Mouse (Mus musculus): ENCODE measurements at regions not wholly inside any gene's neighbourhood (a gene's known extent, or its start where the extent isn't known, plus 50 kb on each side); places are given as distances from the start of the nearest gene placed in this dataset.

- ATAC-seq (ENCODE audit: insufficient read depth) (no peak), DNase-seq (ENCODE audit: low read depth in 3 of 3, low spot score in 3 of 3) (no peak)
- Histone ChIP-seq H3K27me3 (ENCODE audit: control insufficient read depth, insufficient read depth, low read length) (no peaks in the 10 kb centered on the region), H3K9ac (replicated peaks) (no peak overlapping the region), H3K9me3 (ENCODE audit: control insufficient read depth, low read length) (no peaks in the 10 kb centered on the region), H3K4me1 (replicated peaks; ENCODE audit: control insufficient read depth in 2 of 2, insufficient read depth in 2 of 2, low read length in 1 of 2) (no peaks in the 10 kb centered on the region), H3K27ac (no peak overlapping the region), H3K4me2 (ENCODE audit: low read depth) (no peak overlapping the region), H3K36me3 (replicated peaks; ENCODE audit: control insufficient read depth, insufficient read depth, low read depth) (no peaks in the 10 kb centered on the region), H3K4me3 (ENCODE audit: insufficient read depth in 1 of 2, low read depth in 2 of 2, low read length in 2 of 2) (no peak overlapping the region)
- TF ChIP-seq EP300 (IDR thresholded peaks at IDR 0.05; ENCODE audit: low read depth) (no peak), CTCF (IDR thresholded peaks at IDR 0.05; ENCODE audit: low read depth) (no peak)
- 69% methylated on average over 5 of the region's 5 CpGs for WGBS (ENCODE audit: insufficient replicate concordance)
Observed at GRCm38 (mm10) chr10:37788049-37788448, 649.3 kb upstream of the Marcks start.

GRCm38 (mm10) chr10:37779383-37780302 lies 640.9 kb upstream of the Marcks start:
- DNase-seq (ENCODE audit: low read depth in 3 of 3, low spot score in 3 of 3) (no peak), ATAC-seq (ENCODE audit: insufficient read depth) (no peak)
- WGBS (ENCODE audit: insufficient replicate concordance): 44% methylated on average over 2 of the region's 2 CpGs
- H3K4me2 ChIP-seq (ENCODE audit: low read depth): no peak overlapping the region
- H3K36me3 ChIP-seq (replicated peaks; ENCODE audit: control insufficient read depth, insufficient read depth, low read depth): no peaks in the 10 kb centered on the region
- H3K4me3 ChIP-seq (ENCODE audit: insufficient read depth in 1 of 2, low read depth in 2 of 2, low read length in 2 of 2): no peak overlapping the region
- no peaks in the 10 kb centered on the region for H3K9me3 ChIP-seq (ENCODE audit: control insufficient read depth, low read length)
- H3K4me1 ChIP-seq (replicated peaks; ENCODE audit: control insufficient read depth in 2 of 2, insufficient read depth in 2 of 2, low read length in 1 of 2): no peaks in the 10 kb centered on the region
- H3K27me3 ChIP-seq (ENCODE audit: control insufficient read depth, insufficient read depth, low read length): no peaks in the 10 kb centered on the region
- no peak overlapping the region for H3K9ac ChIP-seq (replicated peaks)
- TF ChIP-seq CTCF (IDR thresholded peaks at IDR 0.05; ENCODE audit: low read depth): no peak
- TF ChIP-seq EP300 (IDR thresholded peaks at IDR 0.05; ENCODE audit: low read depth): no peak
- no peak overlapping the region for H3K27ac ChIP-seq

GRCm38 (mm10) chr10:37760542-37761367 lies 622.0 kb upstream of the Marcks start:
- no peak for TF ChIP-seq EP300 (IDR thresholded peaks at IDR 0.05; ENCODE audit: low read depth)
- no peak for TF ChIP-seq CTCF (IDR thresholded peaks at IDR 0.05; ENCODE audit: low read depth)
- no peak for ATAC-seq (ENCODE audit: insufficient read depth)
- WGBS (ENCODE audit: insufficient replicate concordance): 40% methylated on average over 5 of the region's 5 CpGs

GRCm38 (mm10) chr10:37741581-37741980 lies 602.9 kb upstream of the Marcks start:
- Histone ChIP-seq H3K9ac (replicated peaks) (no peak overlapping the region), H3K4me2 (ENCODE audit: low read depth) (no peak overlapping the region), H3K36me3 (replicated peaks; ENCODE audit: control insufficient read depth, insufficient read depth, low read depth) (no peaks in the 10 kb centered on the region), H3K4me1 (replicated peaks; ENCODE audit: control insufficient read depth in 2 of 2, insufficient read depth in 2 of 2, low read length in 1 of 2) (no peaks in the 10 kb centered on the region), H3K9me3 (ENCODE audit: control insufficient read depth, low read length) (no peaks in the 10 kb centered on the region), H3K27me3 (ENCODE audit: control insufficient read depth, insufficient read depth, low read length) (no peaks in the 10 kb centered on the region), H3K27ac (no peak overlapping the region), H3K4me3 (ENCODE audit: insufficient read depth in 1 of 2, low read depth in 2 of 2, low read length in 2 of 2) (no peak overlapping the region)
- DNase-seq (ENCODE audit: low read depth in 3 of 3, low spot score in 3 of 3): no peak
- no peak for TF ChIP-seq CTCF (IDR thresholded peaks at IDR 0.05; ENCODE audit: low read depth)
- 15% methylated on average over 2 of the region's 2 CpGs for WGBS (ENCODE audit: insufficient replicate concordance)
- ATAC-seq (ENCODE audit: insufficient read depth): no peak

More at GRCm38 (mm10) chr10:37760542-37761367, 622.0 kb upstream of the Marcks start:
- Histone ChIP-seq H3K4me1 (replicated peaks; ENCODE audit: control insufficient read depth in 2 of 2, insufficient read depth in 2 of 2, low read length in 1 of 2) (no peaks in the 10 kb centered on the region), H3K9ac (replicated peaks) (no peak overlapping the region), H3K4me2 (ENCODE audit: low read depth) (no peak overlapping the region), H3K4me3 (ENCODE audit: insufficient read depth in 1 of 2, low read depth in 2 of 2, low read length in 2 of 2) (no peak overlapping the region), H3K27ac (no peak overlapping the region), H3K27me3 (ENCODE audit: control insufficient read depth, insufficient read depth, low read length) (no peaks in the 10 kb centered on the region), H3K9me3 (ENCODE audit: control insufficient read depth, low read length) (no peaks in the 10 kb centered on the region), H3K36me3 (replicated peaks; ENCODE audit: control insufficient read depth, insufficient read depth, low read depth) (no peaks in the 10 kb centered on the region)
- DNase-seq (ENCODE audit: low read depth in 3 of 3, low spot score in 3 of 3): no peak

- Histone ChIP-seq H3K27ac (no peak overlapping the region), H3K9me3 (ENCODE audit: control insufficient read depth, low read length) (no peaks in the 10 kb centered on the region), H3K4me2 (ENCODE audit: low read depth) (no peak overlapping the region), H3K27me3 (ENCODE audit: control insufficient read depth, insufficient read depth, low read length) (no peaks in the 10 kb centered on the region), H3K4me1 (replicated peaks; ENCODE audit: control insufficient read depth in 2 of 2, insufficient read depth in 2 of 2, low read length in 1 of 2) (no peaks in the 10 kb centered on the region), H3K4me3 (ENCODE audit: insufficient read depth in 1 of 2, low read depth in 2 of 2, low read length in 2 of 2) (no peak overlapping the region), H3K36me3 (replicated peaks; ENCODE audit: control insufficient read depth, insufficient read depth, low read depth) (no peaks in the 10 kb centered on the region), H3K9ac (replicated peaks) (no peak overlapping the region)
- 38% methylated on average over 2 of the region's 2 CpGs for WGBS (ENCODE audit: insufficient replicate concordance)
- TF ChIP-seq CTCF (IDR thresholded peaks at IDR 0.05; ENCODE audit: low read depth): no peak
- no peak for TF ChIP-seq EP300 (IDR thresholded peaks at IDR 0.05; ENCODE audit: low read depth)
- ATAC-seq (ENCODE audit: insufficient read depth) (no peak), DNase-seq (ENCODE audit: low read depth in 3 of 3, low spot score in 3 of 3) (no peak)
Observed at GRCm38 (mm10) chr10:37739024-37739423, 600.3 kb upstream of the Marcks start.
